Mouse (Mus musculus): ENCODE measurements around the gene Epm2aip1.

GRCm38 (mm10) chr9:111272356-111272755 is 627 bp downstream of the Epm2aip1 start:
- TF ChIP-seq TCF12 (IDR thresholded peaks at IDR 0.05; ENCODE audit: low read depth, low read length), result no peak
- TF ChIP-seq ZC3H11A (IDR thresholded peaks at IDR 0.05; ENCODE audit: low read depth, low read length), result no peak

Measured in MEL (cell line).